Mouse (Mus musculus) G1E (cell line): ENCODE data around the gene Prorsd1.

Experiments used
- CTCF ChIP-seq: IDR thresholded peaks from 2 replicates; pipeline ENCODE4 v1.5.1; 2012; ENCODE audit warnings: low read depth, low read length, inconsistent platforms, mixed read lengths
- GATA1 ChIP-seq: IDR thresholded peaks from 2 replicates; pipeline ENCODE4 v1.6.1; 2012; ENCODE audit warnings: borderline replicate concordance, low read length, inconsistent platforms, mixed read lengths

- TF ChIP-seq CTCF (no peak), GATA1 (no peak)
Observed at GRCm38 (mm10) chr11:29548504-29549424, 33.9 kb upstream of the Prorsd1 start.
